Mouse (Mus musculus) layer of hippocampus, adult 2 months (tissue): ENCODE measurements around the gene Trim71. TPM values are rescaled to one million over a fixed set of nuclear protein-coding genes. Genes with fewer than 3 reads are reported as not detected.

Experiments
- DNase-seq, 2 experiments: peaks; one replicate each; pipeline ENCODE4 v3.0.0; 2022; ENCODE audit warnings: low spot score in 2 of 2
- H3K27ac ChIP-seq: fragments of 200-600 bp; 2 replicates; pipeline ENCODE4 v1.8.1; 2022
- H3K4me3 ChIP-seq: fragments of 200-600 bp; 2 replicates; pipeline ENCODE4 v1.8.1; 2022; ENCODE audit warnings: mild to moderate bottlenecking
- CTCF ChIP-seq: fragments of 200-600 bp; conservative IDR thresholded peaks from 2 replicates; pipeline ENCODE4 v1.8.1; 2022; ENCODE audit warnings: antibody characterized with exemption, mild to moderate bottlenecking, moderate library complexity
- long read RNA-seq, 2 experiments: library from polyadenylated mRNA; stranded (forward); transcript quantifications; one replicate each; pipeline ENCODE4 v2.0.0; 2021; ENCODE audit warnings: borderline mapping rate in 2 of 2
- total RNA-seq, 2 experiments: library from RNA; stranded (reverse); gene quantifications; 2 replicates each; pipeline ENCODE4 v1.2.3; 2021

Gene Trim71
- 1 to 10 TPM; 1.3 to 1.4 TPM for total RNA-seq
- long read RNA-seq, experiment 1, full-length matches to known transcripts, result 1 of 2 reads
- long read RNA-seq, experiment 1, partial matches to known transcripts, result 0 of 2 reads
- long read RNA-seq, experiment 1, other reads (novel, unspliced or antisense), result 1 of 2 reads
- long read RNA-seq, experiment 2, result 0 reads

DNA sequence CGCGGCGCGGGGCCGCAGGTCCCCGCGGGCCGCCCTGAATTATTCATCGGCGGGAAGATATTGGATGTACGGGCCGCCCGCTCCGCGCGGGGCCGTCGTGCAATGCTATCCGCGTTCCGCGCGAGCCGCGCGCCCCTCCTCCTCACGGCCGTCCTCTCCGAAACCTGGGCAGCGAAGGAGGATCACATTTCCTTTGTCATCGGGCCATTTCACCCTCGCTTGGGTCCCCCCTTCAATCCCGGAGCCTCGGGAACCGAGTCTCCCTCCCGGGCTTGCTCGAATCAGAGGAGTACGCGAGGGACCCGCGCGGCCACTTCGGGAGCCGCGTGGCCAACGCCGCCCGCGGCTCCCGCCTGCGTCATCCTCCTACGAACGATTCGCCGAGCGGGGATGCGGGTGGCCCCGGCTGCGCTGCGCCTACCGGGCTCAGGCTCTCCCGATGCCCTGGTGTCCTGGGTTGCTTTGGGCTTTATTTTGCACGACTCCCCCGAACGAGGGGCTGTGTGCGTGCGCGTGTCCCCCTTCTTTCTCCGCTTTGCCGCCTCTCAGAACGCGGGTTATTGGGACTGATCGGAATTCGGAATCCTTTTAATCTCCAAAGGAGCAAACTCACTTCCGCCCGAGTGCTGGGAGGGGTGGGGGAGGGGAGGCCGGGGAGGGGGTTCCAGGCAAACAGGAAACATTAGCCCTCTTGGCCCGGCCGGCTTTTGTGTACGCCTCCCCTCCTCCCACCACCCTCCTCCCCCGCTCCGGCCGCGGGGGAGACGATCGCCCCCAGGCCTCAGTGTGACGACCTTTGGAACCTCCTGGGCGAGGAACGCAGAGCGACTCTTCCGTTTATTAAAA lies at the start of gene Trim71:
TSS of gene Trim71 (minus strand) at position 609 of the 846 bp plus-strand sequence.
- peak within 1 kb of the TSS; percentile 59; the same call in 1 of the 2 replicates for H3K27ac ChIP-seq
- H3K4me3 ChIP-seq, result peak within 1 kb of the TSS; percentile 54
- peak in 1 of 2 experiments; percentile 15 for DNase-seq
- TF ChIP-seq CTCF, result no peak

DNA sequence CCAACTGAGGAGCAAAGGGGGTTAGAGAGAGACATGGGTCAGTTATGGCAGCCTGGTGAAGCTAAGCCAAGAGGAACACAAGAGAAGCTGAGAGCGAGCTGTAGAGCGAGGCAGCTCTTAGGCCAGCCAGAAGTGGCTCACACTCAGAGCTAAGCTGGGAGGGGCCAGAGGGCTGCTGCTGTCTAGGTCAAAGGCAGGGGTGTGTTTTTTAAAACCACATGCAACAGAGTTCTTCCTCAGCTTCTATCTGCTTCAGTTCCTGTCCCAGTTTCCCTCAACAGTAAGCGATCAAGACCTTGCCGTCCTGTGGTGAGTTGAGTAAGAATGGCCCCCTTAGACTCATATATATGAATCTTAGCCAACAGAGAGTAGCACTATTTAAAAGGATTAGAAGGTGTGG lies 48.9 kb upstream of the Trim71 start:
- Histone ChIP-seq H3K27ac (no peak overlapping the region), H3K4me3 (no peak overlapping the region)
- TF ChIP-seq CTCF, result no peak
- no peak for DNase-seq

DNA sequence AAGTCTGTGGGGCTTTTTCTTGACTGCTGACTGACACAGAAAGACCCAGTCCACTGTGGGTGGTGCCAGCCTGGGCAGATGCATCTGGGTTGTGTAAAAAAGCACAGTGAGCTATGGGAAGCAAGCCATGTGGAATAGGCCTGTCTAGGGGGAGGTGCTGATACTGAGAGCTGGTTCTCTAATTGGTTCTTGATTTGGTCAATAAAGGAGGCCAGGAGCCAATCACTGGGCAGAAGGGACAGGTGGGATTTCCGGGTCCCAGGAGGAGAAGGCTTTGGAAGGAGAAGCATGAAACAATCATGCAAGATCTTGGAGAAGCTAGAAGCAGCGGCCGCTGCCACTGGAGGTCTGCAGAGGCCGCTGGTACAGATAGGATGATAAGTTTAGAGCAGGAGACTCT lies 48.4 kb upstream of the Trim71 start:
- Histone ChIP-seq H3K27ac (no peak overlapping the region), H3K4me3 (no peak overlapping the region)
- no peak for TF ChIP-seq CTCF
- no peak for DNase-seq

DNA sequence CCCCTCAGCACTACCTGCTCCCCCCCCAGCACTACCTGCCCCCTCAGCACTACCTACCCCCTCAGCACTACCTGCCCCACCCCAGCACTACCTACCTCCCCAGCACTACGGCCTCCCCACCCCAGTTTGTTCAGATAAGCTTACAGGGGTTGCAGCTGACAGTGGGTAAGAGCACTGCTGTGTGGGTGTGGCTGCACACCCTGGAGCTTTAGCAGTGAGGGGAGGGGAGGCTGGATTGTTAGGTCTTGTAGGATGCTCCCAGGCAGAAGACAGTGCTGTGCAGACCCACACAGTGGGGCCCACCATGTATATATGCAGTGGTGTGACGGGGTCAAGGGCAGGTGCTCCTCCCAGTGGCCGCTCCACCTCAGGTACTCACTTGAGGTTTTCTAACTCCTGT lies 46.1 kb upstream of the Trim71 start:
- DNase-seq, result no peak
- H3K27ac ChIP-seq, result no peak overlapping the region
- TF ChIP-seq CTCF, result no peak
- H3K4me3 ChIP-seq, result no peak overlapping the region

DNA sequence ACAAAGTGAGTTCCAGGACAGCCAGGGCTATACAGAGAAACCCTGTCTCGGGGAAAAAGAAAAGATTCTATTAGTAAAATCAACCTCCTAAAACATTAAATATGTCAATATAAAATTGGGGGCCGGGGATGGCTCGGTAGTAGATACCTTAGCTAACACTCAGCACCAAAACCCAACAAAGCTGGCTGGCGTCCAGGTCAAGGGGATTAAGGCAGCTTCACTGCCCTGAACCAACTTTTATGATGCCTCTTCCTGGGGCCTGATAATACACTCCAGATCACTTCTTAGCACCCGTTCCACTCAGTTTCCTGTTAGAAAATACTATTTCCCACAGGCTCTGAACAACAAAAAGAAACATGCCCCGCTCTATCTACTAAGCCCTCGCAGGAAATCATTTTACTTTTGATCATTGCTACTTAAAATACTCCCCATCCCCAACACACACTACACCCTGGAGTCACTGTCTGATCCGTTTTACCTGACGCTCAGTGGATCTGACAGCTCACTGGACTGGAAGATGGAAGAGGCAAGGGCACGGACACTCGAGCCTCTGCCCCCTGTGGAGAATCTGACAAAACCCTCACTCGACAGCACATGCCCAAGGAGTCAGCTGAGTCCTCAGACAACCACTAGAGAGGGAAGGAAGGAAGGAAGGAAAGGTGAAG lies 39.8 kb upstream of the Trim71 start:
- Histone ChIP-seq H3K4me3 (no peak overlapping the region), H3K27ac (no peak overlapping the region)
- no peak for TF ChIP-seq CTCF
- DNase-seq, result no peak

DNA sequence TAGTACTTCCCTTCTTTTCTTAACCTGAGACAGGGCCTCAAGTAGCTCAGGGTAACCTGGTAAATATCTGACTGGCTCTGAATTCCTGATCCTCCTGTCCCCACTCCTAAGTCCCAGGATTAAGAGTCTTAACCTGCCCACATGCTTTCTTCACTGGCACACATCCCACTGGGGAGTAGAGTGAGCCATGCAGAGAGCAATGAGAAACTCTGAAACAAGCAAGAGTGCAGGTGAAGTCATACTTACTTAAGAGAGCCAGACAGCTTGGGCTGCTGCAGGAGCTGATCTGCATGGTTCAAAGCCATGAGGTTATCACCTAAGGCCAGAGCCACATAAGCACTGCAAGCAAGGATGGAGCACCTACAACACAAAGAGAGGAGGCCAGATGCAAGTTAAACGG lies 36.9 kb upstream of the Trim71 start:
- H3K27ac ChIP-seq, result no peak overlapping the region
- no peak for DNase-seq
- H3K4me3 ChIP-seq, result no peak overlapping the region
- TF ChIP-seq CTCF, result no peak

DNA sequence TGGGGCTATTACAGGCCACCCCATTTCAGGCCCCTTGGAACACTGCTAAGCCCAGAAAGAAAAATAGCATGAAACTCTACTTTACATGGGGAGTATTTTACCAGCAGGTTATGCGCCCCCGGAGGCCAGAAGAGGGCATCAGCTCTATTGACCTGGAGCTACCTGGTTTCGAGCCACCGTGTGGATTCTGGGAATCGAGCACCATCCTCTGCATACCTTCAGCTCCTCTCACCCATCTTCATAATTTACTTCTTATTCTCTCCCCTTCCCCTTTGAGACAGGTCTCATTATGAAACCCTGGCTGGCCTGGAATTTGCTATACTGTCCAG lies 20.8 kb upstream of the Trim71 start:
- H3K27ac ChIP-seq, result no peak overlapping the region
- no peak overlapping the region for H3K4me3 ChIP-seq
- no peak for DNase-seq
- peak; percentile 34 for TF ChIP-seq CTCF

DNA sequence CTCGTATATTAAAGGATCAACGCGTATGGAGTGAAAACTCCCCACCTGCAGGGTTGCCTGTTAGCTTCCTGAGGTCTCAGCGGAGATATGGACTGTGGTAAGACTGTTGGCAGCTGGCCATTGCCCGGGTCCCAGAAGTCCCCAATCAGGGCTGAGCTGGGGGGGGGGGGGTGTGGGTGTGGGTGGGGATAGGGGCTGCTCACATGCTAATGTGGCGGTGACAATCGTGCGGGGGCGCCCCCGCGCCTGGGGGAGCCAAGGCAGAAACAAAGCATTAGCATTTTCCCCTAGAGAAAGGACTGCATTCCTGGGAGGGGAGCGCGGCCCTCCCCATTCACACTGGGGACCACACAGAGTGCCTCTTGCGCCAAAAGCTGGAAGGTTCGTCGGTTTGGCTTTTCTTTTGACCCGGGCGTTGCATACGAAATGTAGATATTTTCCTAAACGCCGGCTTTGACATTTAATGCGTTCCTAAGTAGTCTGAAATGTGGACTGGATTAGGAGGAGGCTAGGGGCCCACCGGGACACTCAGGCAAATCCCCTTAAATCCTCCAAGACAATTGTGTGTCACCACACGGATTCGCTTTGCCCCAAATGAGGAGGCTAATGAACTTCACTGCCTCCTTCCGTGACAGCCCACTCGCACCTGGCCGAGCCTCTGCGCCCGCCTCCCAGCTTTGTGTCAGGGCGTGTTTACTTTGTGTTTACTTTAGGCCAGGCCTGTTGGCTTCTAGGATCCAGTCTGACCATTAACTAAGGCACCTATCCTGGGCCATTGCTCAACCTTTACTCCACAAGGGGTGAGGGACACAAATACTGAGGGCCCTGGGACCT lies 20.2 kb upstream of the Trim71 start:
- H3K27ac ChIP-seq, result no peak overlapping the region
- TF ChIP-seq CTCF, result no peak
- peak overlapping the region; percentile 49 for H3K4me3 ChIP-seq
- DNase-seq, result no peak

DNA sequence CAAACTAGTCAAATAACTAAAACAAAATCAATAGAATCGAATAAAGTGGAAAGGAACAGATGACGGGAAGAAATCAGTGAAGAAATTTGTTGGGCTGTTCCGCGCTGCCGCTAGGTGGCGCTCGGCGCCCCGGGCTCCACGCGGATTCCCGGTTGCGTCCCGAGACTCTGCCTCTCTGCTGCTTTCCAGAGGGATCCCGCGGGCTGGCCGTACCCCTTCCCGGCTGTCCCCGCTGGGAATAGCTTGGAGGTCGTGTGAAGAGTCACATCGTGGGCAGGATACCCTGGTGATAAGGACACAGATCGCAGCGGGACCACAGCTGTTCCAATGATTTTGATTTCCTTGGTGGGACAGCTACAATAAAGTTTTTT lies 19.6 kb upstream of the Trim71 start:
- peak; percentile 98 for TF ChIP-seq CTCF
- Histone ChIP-seq H3K4me3 (peak overlapping the region; percentile 49), H3K27ac (no peak overlapping the region)
- peak; percentile 44 to 79 for DNase-seq

DNA sequence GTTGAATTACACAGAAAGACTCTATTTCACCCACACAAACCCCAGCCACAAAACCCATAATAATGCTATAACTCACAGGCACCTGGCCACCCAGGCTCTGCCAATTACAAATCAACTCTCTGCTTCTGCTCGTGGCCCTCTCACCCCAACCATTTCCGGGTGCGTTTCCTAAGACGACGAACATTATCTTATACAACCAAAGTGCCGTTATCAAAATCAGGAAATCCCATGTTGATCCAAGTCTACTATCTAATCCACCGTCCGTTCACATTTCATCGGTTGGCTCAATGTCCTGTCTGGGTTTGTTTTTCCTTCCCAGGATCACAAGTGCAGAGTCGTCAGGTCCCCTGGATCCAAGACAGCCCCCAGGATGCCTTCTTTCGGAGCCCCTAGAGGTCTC lies 14.5 kb upstream of the Trim71 start:
- H3K27ac ChIP-seq, result no peak overlapping the region
- no peak for DNase-seq
- H3K4me3 ChIP-seq, result no peak overlapping the region
- no peak for TF ChIP-seq CTCF

DNA sequence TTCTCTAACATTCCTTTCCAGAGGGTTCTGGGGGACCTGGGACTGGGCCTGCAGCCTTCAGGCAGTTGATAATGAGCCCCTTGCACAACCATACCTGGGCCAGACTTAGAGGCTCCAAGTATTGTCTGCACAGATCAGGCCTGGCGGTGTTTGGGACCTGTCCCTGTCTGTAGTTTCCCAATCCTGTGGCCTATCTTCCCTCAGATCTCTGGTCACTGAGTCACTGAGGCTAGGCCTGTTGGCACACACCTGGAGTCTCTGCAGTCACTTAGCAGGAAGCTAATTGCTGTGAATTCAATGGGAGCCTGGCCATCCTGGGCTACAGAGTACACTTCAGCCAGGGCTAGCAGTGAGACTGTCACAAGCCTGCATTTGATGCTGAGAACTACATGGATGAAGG lies 11.8 kb upstream of the Trim71 start:
- TF ChIP-seq CTCF, result no peak
- Histone ChIP-seq H3K27ac (no peak overlapping the region), H3K4me3 (no peak overlapping the region)
- no peak for DNase-seq

DNA sequence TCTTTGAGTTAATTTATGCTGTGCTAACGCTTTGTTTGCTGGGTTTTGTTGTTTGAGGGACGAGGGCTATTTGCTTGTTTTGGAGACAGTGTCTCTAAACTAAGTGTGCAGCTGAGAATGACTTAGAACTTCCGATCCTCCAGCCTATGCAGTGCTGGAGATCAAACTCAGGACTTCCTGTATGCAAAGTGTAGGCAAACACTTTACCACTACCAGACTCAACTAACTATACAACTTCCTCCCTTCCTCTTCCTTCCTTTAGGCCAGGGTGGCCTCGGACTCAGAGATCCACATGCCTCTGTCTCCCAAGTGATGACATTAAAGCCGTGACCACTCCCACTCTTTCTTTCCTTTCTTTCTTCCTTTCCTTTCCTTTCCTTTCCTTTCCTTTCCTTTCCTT lies 9.4 kb upstream of the Trim71 start:
- no peak overlapping the region for H3K4me3 ChIP-seq
- no peak for TF ChIP-seq CTCF
- no peak overlapping the region for H3K27ac ChIP-seq
- DNase-seq, result no peak
